Mouse (Mus musculus) heart, postnatal 25 days (tissue): ENCODE data around the gene Ttk. TPM values are rescaled to one million over a fixed set of nuclear protein-coding genes. Genes with fewer than 3 reads are reported as not detected.
A peak's percentile ranks its signal among the peaks of the same experiment; 100 is the strongest.

Experiments
- DNase-seq: peaks from one replicate; pipeline ENCODE4 v3.0.0; 2022; ENCODE audit warnings: low spot score
- intact Hi-C: fragments of 180-260 bp; cut with DNase I; formaldehyde crosslinking; loops from one replicate; pipeline ENCODE4 v1.15.1; 2025
- total RNA-seq, 2 experiments: library from RNA; stranded (reverse); gene quantifications; 2 replicates each; pipeline ENCODE4 v1.2.3; 2021

Ttk gene
- total RNA-seq = under 1 TPM; 0.36 to 0.39 TPM

GRCm38 (mm10) chr9:83833811-83834747, at the start of gene Ttk:
Gene Ttk, plus strand, starts transcription at chr9:83834689.
- intact Hi-C loops = no loop called here
- DNase-seq = peak; percentile 81

DNA sequence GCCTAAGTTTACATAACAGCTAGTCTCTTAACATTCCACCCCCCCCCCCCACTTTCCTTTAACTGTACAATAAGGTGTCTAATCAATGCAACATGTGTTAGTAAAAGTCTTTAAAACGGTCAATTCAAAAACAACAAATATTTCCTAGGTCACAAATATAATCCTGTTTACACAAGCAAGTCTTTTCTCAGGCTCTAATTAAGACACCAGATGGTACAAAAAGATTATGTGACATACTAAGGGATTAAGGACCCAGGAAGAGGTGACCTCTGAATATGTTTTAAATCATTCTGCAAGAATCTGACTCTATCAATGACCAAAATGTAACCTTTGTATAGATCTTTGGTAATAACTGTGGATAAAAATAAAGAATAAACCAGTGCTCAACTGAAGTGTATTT, 49.0 kb upstream of the Ttk start:
- no peak for DNase-seq
- intact Hi-C loops = no loop called here

DNA sequence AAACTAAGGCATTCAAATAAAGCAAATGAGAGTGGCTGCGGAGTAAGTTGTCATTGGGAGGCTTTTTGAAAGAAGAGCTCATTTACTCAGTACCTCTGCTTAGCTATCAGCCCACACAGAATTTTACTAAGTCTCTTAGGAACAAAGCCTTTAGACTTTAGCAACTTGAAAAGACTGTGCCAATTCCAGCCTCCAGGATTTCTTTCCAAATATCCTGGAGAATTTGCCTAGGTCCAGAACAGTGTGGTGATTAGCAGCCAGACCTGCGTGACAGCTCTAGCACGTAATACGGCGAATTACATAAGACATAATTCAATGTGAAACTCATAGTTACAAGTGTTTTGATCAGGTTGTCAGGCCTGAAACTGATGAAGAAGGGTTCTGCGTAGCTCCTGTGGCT, 45.2 kb upstream of the Ttk start:
- DNase-seq = no peak
- intact Hi-C loops = no loop called here

DNA sequence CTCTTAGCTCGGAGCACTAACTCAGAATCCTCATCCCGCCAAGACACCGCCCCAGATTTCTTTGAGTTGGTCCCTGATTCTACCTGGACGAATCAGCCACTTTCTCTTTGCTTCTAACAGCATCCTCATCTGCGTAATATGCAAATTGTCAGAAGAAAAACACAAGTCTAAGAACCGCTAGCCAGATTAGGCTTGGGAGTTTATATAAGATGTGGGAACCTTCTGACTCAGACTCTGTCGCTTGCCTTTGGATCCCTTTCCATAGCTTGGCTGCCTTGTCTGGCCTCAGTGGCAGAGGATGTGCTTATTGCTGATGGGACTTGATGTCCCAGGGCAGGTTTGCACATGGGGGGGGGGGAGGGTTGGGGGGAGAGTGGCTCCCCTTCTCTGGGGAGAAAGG, 37.6 kb upstream of the Ttk start:
- intact Hi-C loops = no loop called here
- DNase-seq = no peak

GRCm38 (mm10) chr9:83797898-83798297, 36.6 kb upstream of the Ttk start:
- no peak for DNase-seq
- intact Hi-C loops = no loop called here

DNA sequence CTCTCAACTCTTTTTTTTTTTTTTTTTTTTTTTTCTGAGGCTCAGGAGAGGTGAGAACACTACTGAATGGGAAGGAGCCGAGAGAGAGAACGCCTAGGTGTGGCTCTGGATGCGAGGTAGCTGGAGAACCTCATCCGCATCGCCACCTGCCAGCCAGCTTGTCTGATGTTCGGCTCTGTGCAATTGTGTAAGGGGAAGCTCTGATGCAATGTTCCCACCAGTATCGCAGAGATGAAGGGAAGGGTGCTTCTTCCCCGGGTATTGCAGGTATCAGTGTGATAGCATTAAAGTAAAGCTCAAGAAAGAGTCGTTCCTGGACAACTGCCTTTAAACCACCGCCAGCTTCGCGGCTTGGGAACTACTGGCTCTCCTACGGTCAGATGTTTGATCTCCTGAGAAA, 30.1 kb upstream of the Ttk start:
- intact Hi-C loops = no loop called here

GRCm38 (mm10) chr9:83805164-83805976, 29.1 kb upstream of the Ttk start:
- intact Hi-C loops = no loop called here
- DNase-seq = no peak

More for the DNA sequence above, 30.1 kb upstream of the Ttk start:
- DNase-seq = no peak

GRCm38 (mm10) chr9:83805977-83806815, 28.3 kb upstream of the Ttk start, which contains the start of gene Elovl4:
Gene Elovl4, minus strand, starts transcription at chr9:83806277.
- peak; percentile 14 for DNase-seq
- intact Hi-C loops = no loop called here

- intact Hi-C loops = loop anchor here (1.0 kb wide), 1 partner anchor 98 kb away; no protein-coding TSS in a partner anchor
- no peak for DNase-seq
These were observed 26.9 kb upstream of the Ttk start for GRCm38 (mm10) chr9:83807562-83807961.

DNA sequence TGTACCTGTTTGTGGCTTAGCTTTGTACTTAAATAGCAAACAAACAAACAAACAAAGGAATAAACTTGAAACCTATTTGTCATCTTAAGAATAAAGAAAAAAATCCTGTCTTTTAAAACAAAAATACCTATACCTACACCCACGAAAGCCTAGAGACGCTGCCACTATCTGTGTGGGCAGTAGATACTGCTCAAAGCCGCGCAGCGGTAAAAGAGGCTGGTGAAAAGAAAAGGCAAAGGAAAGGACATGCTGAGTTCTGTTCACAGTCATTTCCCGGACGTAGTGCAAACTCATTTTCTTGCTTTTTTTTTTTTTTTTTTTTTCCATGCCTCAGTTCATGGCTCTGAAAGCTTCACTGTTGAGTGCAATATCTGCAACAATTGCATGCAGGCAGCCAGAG, 15.3 kb upstream of the Ttk start:
- no peak for DNase-seq
- intact Hi-C loops = no loop called here

GRCm38 (mm10) chr9:83820976-83821375, 13.5 kb upstream of the Ttk start:
- intact Hi-C loops = no loop called here
- no peak for DNase-seq

DNA sequence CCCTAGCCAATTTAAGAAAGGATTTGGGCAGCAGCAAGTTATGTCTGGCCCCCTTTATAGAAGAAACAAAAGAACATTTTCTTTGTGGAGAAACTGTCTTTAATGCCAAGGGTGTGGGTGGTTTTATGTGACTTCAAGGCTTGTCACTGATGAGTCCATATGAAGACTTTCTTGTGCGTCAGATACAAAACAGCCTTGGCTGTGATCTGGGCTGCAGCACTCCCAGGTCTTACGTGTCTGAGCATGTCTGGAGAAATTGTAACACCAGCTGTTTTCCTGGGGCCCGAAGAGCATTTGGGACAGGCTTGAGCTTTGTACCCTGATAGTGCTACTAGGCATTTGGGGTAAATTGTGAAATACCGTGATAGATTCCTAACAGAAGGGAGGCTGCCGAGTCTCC, 11.6 kb upstream of the Ttk start:
- intact Hi-C loops = no loop called here
- no peak for DNase-seq

GRCm38 (mm10) chr9:83829896-83830295, 4.6 kb upstream of the Ttk start:
- DNase-seq = no peak
- intact Hi-C loops = no loop called here

- DNase-seq = no peak
- intact Hi-C loops = no loop called here
These were observed 3.3 kb upstream of the Ttk start for GRCm38 (mm10) chr9:83831152-83831551.

DNA sequence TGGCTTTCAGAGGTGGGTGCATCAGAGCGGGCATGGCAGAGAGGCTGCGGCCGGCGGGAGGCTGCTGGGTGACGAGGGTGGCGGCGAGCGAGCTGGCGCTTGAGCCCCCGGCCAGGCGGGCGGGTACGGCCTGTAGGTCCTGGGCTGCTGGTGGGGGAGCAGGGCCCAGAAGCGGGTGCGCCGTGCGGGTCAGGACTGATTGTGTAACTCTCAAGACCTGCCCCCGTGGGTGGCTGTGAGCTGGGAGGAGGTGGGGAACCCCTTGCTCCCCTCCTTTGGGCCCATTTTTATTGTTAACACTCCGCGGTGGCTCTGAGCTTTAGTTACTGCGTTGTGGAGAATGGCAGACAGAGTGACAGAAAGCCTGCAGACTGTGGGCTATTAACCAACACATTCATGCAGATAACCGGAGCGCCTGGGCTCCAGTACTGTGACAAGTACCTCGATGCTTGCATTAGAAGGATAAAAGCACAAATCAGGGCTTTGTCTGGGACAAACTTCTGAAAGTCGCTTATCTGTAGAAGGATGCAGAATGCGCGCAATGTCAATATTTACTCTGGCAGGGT, 342 bp downstream of the Ttk start:
- intact Hi-C loops = no loop called here

DNA sequence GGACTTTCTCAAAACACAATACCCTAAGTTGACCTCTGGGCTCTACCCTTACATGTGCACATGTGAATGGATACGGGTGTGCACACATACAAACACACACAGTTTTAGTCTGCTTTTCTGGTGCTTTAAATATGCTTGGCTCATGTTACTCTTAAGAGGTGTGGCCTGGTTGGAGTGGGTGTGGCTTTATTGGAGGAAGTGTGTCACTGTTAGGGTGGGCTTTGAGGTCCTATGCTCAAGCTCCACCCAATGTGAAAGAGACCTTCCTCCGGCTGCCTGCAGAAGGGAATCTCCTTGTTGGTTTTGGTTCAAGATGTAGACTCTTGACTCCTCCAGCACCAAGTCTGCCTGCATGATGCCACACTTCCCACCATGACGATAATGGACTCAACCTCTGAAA, 18.0 kb downstream of the Ttk start:
- DNase-seq = no peak
- intact Hi-C loops = no loop called here

More for the DNA sequence above, 342 bp downstream of the Ttk start:
- no peak for DNase-seq

DNA sequence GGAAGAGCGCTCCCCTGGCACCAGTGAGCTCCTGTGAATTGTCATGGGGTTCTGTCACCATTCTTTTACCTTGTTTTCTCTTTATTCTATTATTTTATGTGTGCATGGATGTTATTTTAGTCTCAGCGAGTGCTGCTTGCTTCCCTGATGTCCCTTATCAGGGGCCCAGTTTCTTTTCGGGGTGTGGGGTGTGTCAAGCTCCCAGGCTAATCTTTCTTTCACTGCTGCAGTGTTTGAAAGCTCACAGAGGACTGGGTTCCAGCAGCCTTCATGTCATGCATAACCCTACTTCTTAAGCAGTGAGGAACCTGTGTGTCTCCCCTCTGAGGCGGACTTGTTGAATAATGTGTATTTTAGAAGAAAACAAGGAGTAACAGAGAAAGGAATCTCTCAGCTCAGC, 30.7 kb downstream of the Ttk start:
- intact Hi-C loops = no loop called here
- DNase-seq = no peak

DNA sequence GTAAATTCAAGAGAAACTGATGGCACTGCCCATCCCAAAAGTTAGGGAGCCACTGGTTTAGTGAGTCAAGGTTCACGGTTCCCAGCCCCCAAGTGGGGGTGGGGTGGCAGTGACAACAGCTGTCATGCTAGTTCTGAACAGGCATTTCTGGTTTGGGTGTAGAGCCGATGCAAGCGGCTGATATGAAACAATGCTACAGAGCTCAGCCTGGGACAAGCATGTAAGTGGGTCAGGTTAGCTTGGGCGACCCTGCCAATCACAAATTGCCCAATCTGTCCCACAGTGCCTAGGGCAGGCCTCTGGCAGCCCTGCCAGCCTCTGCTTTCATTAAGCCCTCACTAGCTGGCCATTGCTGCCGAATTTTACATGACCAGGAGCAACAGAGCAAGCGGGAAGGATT, 47.7 kb downstream of the Ttk start:
- intact Hi-C loops = no loop called here
- no peak for DNase-seq

DNA sequence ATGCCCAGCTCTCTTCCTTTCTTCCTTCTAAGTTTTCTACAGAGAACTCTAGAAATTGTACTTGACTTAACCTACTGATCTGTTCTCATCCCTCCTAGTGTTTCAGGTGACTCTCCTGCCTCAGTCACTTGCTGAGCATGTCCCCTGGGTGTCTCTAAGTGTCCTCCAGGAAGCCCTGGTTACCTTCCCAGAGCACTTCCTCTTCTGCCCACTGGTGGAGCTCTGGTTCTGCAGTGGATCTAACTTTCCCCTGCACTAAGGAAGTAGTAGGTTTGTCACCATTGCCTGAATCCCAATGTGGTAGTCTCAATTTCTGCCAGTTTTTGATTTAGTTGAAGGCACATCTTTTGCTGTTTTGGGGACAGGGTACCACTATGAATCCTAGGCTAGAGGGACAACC, 51.7 kb downstream of the Ttk start:
- DNase-seq = no peak
- intact Hi-C loops = no loop called here

- DNase-seq = no peak
These were observed 53.7 kb downstream of the Ttk start for GRCm38 (mm10) chr9:83888214-83888613.

More at GRCm38 (mm10) chr9:83888214-83888613, 53.7 kb downstream of the Ttk start:
- intact Hi-C loops = no loop called here
